Mouse (Mus musculus) CH12.LX (cell line): ENCODE measurements around the gene Carhsp1.

Experiments used
- CHD2 ChIP-seq: IDR thresholded peaks from 2 replicates; pipeline ENCODE4 v1.6.1; 2011; ENCODE audit warnings: low read length, improper control_type of control experiment
- CTCF ChIP-seq, 2 experiments: IDR thresholded peaks in 1 of 2; conservative IDR thresholded peaks in 1 of 2; 2 replicates each; pipeline ENCODE4 v1.5.1; 2011 to 2012; ENCODE audit warnings: low read depth in 2 of 2, low read length in 2 of 2, improper control_type of control experiment in 1 of 2, inconsistent platforms in 1 of 2, mild to moderate bottlenecking in 1 of 2, moderate library complexity in 1 of 2
- KAT2A ChIP-seq: IDR thresholded peaks from 2 replicates; pipeline ENCODE4 v1.6.1; 2012; ENCODE audit warnings: low read length, improper control_type of control experiment, inconsistent platforms; ENCODE audit not compliant: insufficient replicate concordance
- MAFK ChIP-seq: IDR thresholded peaks from 2 replicates; pipeline ENCODE4 v1.6.1; 2011; ENCODE audit warnings: low read length, improper control_type of control experiment; ENCODE audit not compliant: insufficient replicate concordance
- MAZ ChIP-seq: IDR thresholded peaks from 2 replicates; pipeline ENCODE4 v1.6.1; 2012; ENCODE audit warnings: low read depth, mild to moderate bottlenecking, inconsistent platforms, low read length, improper control_type of control experiment, moderate library complexity
- POLR2AphosphoS2 ChIP-seq: IDR thresholded peaks from 2 replicates; pipeline ENCODE4 v1.6.1; 2011; ENCODE audit warnings: low read depth, low read length, improper control_type of control experiment

- TF ChIP-seq MAFK = no peak
- TF ChIP-seq CHD2 = no peak
- TF ChIP-seq CTCF (conservative IDR thresholded peaks at IDR 0.05 in 1 of 2, IDR thresholded peaks at IDR 0.05 in 1 of 2; ENCODE audit: low read depth in 2 of 2, low read length in 2 of 2) = no peak
- TF ChIP-seq POLR2AphosphoS2 = no peak
- no peak for TF ChIP-seq MAZ
- TF ChIP-seq KAT2A = no peak
Observed at GRCm38 (mm10) chr16:8685087-8685486, 13.1 kb upstream of the Carhsp1 start.
